Mouse (Mus musculus): ENCODE measurements around the gene Tbc1d8. TPM values are rescaled to one million over a fixed set of nuclear protein-coding genes. Genes with fewer than 3 reads are reported as not detected.

Tbc1d8 gene
- polyA plus RNA-seq, 1 experiment from 2014 or later: 5.3 TPM

GRCm38 (mm10) chr1:39512183-39512582 is 33.6 kb upstream of the Tbc1d8 start:
- Histone ChIP-seq H3K4me2 (ENCODE audit: low read depth, severe bottlenecking) (no peak overlapping the region), H3K36me3 (ENCODE audit: control insufficient read depth, insufficient read depth, low read length) (no peaks in the 10 kb centered on the region), H3K27ac (replicated peaks; ENCODE audit: low read depth, low read length) (no peak overlapping the region), H3K4me3 (ENCODE audit: low read depth, low read length) (no peak overlapping the region), H3K9me3 (ENCODE audit: control insufficient read depth, low read length) (no peaks in the 10 kb centered on the region), H3K27me3 (ENCODE audit: control insufficient read depth, insufficient read depth, low read length) (no peaks in the 10 kb centered on the region), H3K4me1 (ENCODE audit: control insufficient read depth, insufficient read depth, low read length) (no peaks in the 10 kb centered on the region), H3K9ac (ENCODE audit: low read length) (no peak overlapping the region)
- DNase-seq (ENCODE audit: low spot score) (no peak), ATAC-seq (ENCODE audit: insufficient number of reproducible peaks, low FRiP score, low TSS enrichment, low read depth) (no peak)
- 67% methylated on average over 1 of the region's 1 CpGs for WGBS

- Histone ChIP-seq H3K9me3 (ENCODE audit: control insufficient read depth, low read length) (no peaks in the 10 kb centered on the region), H3K4me1 (ENCODE audit: control insufficient read depth, insufficient read depth, low read length) (no peaks in the 10 kb centered on the region), H3K27ac (replicated peaks; ENCODE audit: low read depth, low read length) (no peak overlapping the region), H3K4me2 (ENCODE audit: low read depth, severe bottlenecking) (no peak overlapping the region), H3K36me3 (ENCODE audit: control insufficient read depth, insufficient read depth, low read length) (no peaks in the 10 kb centered on the region), H3K27me3 (ENCODE audit: control insufficient read depth, insufficient read depth, low read length) (no peaks in the 10 kb centered on the region), H3K4me3 (ENCODE audit: low read depth, low read length) (no peak overlapping the region), H3K9ac (ENCODE audit: low read length) (no peak overlapping the region)
- ATAC-seq (ENCODE audit: insufficient number of reproducible peaks, low FRiP score, low TSS enrichment, low read depth) (no peak), DNase-seq (ENCODE audit: low spot score) (no peak)
- 68% methylated on average over 8 of the region's 8 CpGs for WGBS
These were observed 33.2 kb upstream of the Tbc1d8 start for GRCm38 (mm10) chr1:39511775-39512174.

GRCm38 (mm10) chr1:39505600-39505999 is 27.0 kb upstream of the Tbc1d8 start:
- no peaks in the 10 kb centered on the region for H3K9me3 ChIP-seq (ENCODE audit: control insufficient read depth, low read length)
- no peak for ATAC-seq (ENCODE audit: insufficient number of reproducible peaks, low FRiP score, low TSS enrichment, low read depth)
- no peak overlapping the region for H3K27ac ChIP-seq (replicated peaks; ENCODE audit: low read depth, low read length)
- WGBS: 76% methylated on average over 9 of the region's 9 CpGs
- H3K4me3 ChIP-seq (ENCODE audit: low read depth, low read length): no peak overlapping the region
- no peak overlapping the region for H3K4me2 ChIP-seq (ENCODE audit: low read depth, severe bottlenecking)
- H3K4me1 ChIP-seq (ENCODE audit: control insufficient read depth, insufficient read depth, low read length): no peaks in the 10 kb centered on the region
- H3K9ac ChIP-seq (ENCODE audit: low read length): no peak overlapping the region
- DNase-seq (ENCODE audit: low spot score): no peak
- no peaks in the 10 kb centered on the region for H3K36me3 ChIP-seq (ENCODE audit: control insufficient read depth, insufficient read depth, low read length)
- no peaks in the 10 kb centered on the region for H3K27me3 ChIP-seq (ENCODE audit: control insufficient read depth, insufficient read depth, low read length)

GRCm38 (mm10) chr1:39504261-39504660 is 25.7 kb upstream of the Tbc1d8 start:
- H3K4me3 ChIP-seq (ENCODE audit: low read depth, low read length): no peak overlapping the region
- no peak overlapping the region for H3K27ac ChIP-seq (replicated peaks; ENCODE audit: low read depth, low read length)
- 16% methylated on average over 1 of the region's 1 CpGs for WGBS
- H3K9ac ChIP-seq (ENCODE audit: low read length): no peak overlapping the region
- H3K4me2 ChIP-seq (ENCODE audit: low read depth, severe bottlenecking): no peak overlapping the region
- H3K27me3 ChIP-seq (ENCODE audit: control insufficient read depth, insufficient read depth, low read length): no peaks in the 10 kb centered on the region
- ATAC-seq (ENCODE audit: insufficient number of reproducible peaks, low FRiP score, low TSS enrichment, low read depth) (no peak), DNase-seq (ENCODE audit: low spot score) (no peak)
- H3K9me3 ChIP-seq (ENCODE audit: control insufficient read depth, low read length): no peaks in the 10 kb centered on the region
- H3K36me3 ChIP-seq (ENCODE audit: control insufficient read depth, insufficient read depth, low read length): no peaks in the 10 kb centered on the region
- H3K4me1 ChIP-seq (ENCODE audit: control insufficient read depth, insufficient read depth, low read length): no peaks in the 10 kb centered on the region

- Histone ChIP-seq H3K4me1 (ENCODE audit: control insufficient read depth, insufficient read depth, low read length) (no peaks in the 10 kb centered on the region), H3K4me3 (ENCODE audit: low read depth, low read length) (no peak overlapping the region), H3K9ac (ENCODE audit: low read length) (no peak overlapping the region), H3K36me3 (ENCODE audit: control insufficient read depth, insufficient read depth, low read length) (no peaks in the 10 kb centered on the region), H3K9me3 (ENCODE audit: control insufficient read depth, low read length) (no peaks in the 10 kb centered on the region), H3K27ac (replicated peaks; ENCODE audit: low read depth, low read length) (no peak overlapping the region), H3K4me2 (ENCODE audit: low read depth, severe bottlenecking) (no peak overlapping the region), H3K27me3 (ENCODE audit: control insufficient read depth, insufficient read depth, low read length) (no peaks in the 10 kb centered on the region)
- no peak for ATAC-seq (ENCODE audit: insufficient number of reproducible peaks, low FRiP score, low TSS enrichment, low read depth)
- 89% methylated on average over 17 of the region's 17 CpGs for WGBS
- DNase-seq (ENCODE audit: low spot score): no peak
These were observed 24.5 kb upstream of the Tbc1d8 start for GRCm38 (mm10) chr1:39502817-39503633.

GRCm38 (mm10) chr1:39499485-39499941 is 21.0 kb upstream of the Tbc1d8 start:
- peak; percentile 54; the same call in 1 of the 2 replicates for ATAC-seq (ENCODE audit: insufficient number of reproducible peaks, low FRiP score, low TSS enrichment, low read depth)
- Histone ChIP-seq H3K4me2 (ENCODE audit: low read depth, severe bottlenecking) (no peak overlapping the region), H3K9ac (ENCODE audit: low read length) (no peak overlapping the region), H3K36me3 (ENCODE audit: control insufficient read depth, insufficient read depth, low read length) (no peaks in the 10 kb centered on the region; the same call in 1 of the 2 replicates), H3K27me3 (ENCODE audit: control insufficient read depth, insufficient read depth, low read length) (no peaks in the 10 kb centered on the region), H3K27ac (replicated peaks; ENCODE audit: low read depth, low read length) (no peak overlapping the region), H3K4me1 (ENCODE audit: control insufficient read depth, insufficient read depth, low read length) (no peaks in the 10 kb centered on the region), H3K4me3 (ENCODE audit: low read depth, low read length) (no peak overlapping the region), H3K9me3 (ENCODE audit: control insufficient read depth, low read length) (no peaks in the 10 kb centered on the region)
- DNase-seq (ENCODE audit: low spot score): no peak
- WGBS: 82% methylated on average over 2 of the region's 2 CpGs

- Histone ChIP-seq H3K4me2 (ENCODE audit: low read depth, severe bottlenecking) (no peak overlapping the region), H3K4me3 (ENCODE audit: low read depth, low read length) (no peak overlapping the region), H3K36me3 (ENCODE audit: control insufficient read depth, insufficient read depth, low read length) (no peaks in the 10 kb centered on the region; the same call in 1 of the 2 replicates), H3K27me3 (ENCODE audit: control insufficient read depth, insufficient read depth, low read length) (no peaks in the 10 kb centered on the region), H3K9me3 (ENCODE audit: control insufficient read depth, low read length) (no peaks in the 10 kb centered on the region), H3K9ac (ENCODE audit: low read length) (no peak overlapping the region), H3K4me1 (ENCODE audit: control insufficient read depth, insufficient read depth, low read length) (no peaks in the 10 kb centered on the region), H3K27ac (replicated peaks; ENCODE audit: low read depth, low read length) (no peak overlapping the region)
- ATAC-seq (ENCODE audit: insufficient number of reproducible peaks, low FRiP score, low TSS enrichment, low read depth): no peak
- 85% methylated on average over 11 of the region's 11 CpGs for WGBS
- DNase-seq (ENCODE audit: low spot score): no peak
These were observed 19.2 kb upstream of the Tbc1d8 start for GRCm38 (mm10) chr1:39497748-39498147.

GRCm38 (mm10) chr1:39496995-39497394 is 18.4 kb upstream of the Tbc1d8 start:
- no peaks in the 10 kb centered on the region for H3K27me3 ChIP-seq (ENCODE audit: control insufficient read depth, insufficient read depth, low read length)
- 92% methylated on average over 4 of the region's 4 CpGs for WGBS

More at GRCm38 (mm10) chr1:39496995-39497394, 18.4 kb upstream of the Tbc1d8 start:
- Histone ChIP-seq H3K9ac (ENCODE audit: low read length) (no peak overlapping the region), H3K9me3 (ENCODE audit: control insufficient read depth, low read length) (no peaks in the 10 kb centered on the region), H3K36me3 (ENCODE audit: control insufficient read depth, insufficient read depth, low read length) (no peaks in the 10 kb centered on the region; the same call in 1 of the 2 replicates), H3K27ac (replicated peaks; ENCODE audit: low read depth, low read length) (no peak overlapping the region), H3K4me2 (ENCODE audit: low read depth, severe bottlenecking) (no peak overlapping the region), H3K4me3 (ENCODE audit: low read depth, low read length) (no peak overlapping the region), H3K4me1 (ENCODE audit: control insufficient read depth, insufficient read depth, low read length) (no peaks in the 10 kb centered on the region)
- DNase-seq (ENCODE audit: low spot score): no peak
- no peak for ATAC-seq (ENCODE audit: insufficient number of reproducible peaks, low FRiP score, low TSS enrichment, low read depth)

All from limb, embryonic 11.5 days (tissue).